Mouse (Mus musculus) urinary bladder, postnatal 4 days (tissue): Measurements from ENCODE around the gene AW209491.

Experiments used
- DNase-seq, 2 experiments: peaks; one replicate each; pipeline ENCODE4 v3.0.0; 2021 to 2022; ENCODE audit warnings: low spot score in 2 of 2

AW209491 gene

GRCm38 (mm10) chr13:14629726-14630641, at the start of gene AW209491:
TSS of gene AW209491 (plus strand) at chr13:14630154.
- DNase-seq, result peak; percentile 89 to 95

DNA sequence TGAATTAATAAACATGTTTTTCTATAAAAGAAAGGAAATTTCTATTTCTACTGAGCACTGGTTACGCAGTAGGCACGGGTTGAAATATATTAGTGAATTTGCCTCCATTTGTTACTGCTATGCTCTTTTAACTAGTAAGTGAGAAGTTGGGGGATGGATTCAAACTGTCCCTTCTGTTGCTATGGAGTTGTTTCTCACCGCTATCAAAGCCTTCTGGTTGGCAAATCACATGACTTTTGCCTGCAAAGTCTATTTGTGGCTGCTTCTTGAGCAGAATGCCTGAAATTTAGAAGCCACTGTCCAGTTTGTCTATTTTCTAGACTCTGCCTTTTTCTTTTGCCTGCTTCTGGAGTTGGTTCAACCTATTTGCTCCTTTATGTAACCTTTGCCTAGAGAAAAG, 49.6 kb upstream of the AW209491 start:
- no peak for DNase-seq

- DNase-seq, result no peak
Measured at GRCm38 (mm10) chr13:14602744-14603143, 27.2 kb upstream of the AW209491 start.

- no peak for DNase-seq
Measured at GRCm38 (mm10) chr13:14607616-14608015, 22.3 kb upstream of the AW209491 start.

DNA sequence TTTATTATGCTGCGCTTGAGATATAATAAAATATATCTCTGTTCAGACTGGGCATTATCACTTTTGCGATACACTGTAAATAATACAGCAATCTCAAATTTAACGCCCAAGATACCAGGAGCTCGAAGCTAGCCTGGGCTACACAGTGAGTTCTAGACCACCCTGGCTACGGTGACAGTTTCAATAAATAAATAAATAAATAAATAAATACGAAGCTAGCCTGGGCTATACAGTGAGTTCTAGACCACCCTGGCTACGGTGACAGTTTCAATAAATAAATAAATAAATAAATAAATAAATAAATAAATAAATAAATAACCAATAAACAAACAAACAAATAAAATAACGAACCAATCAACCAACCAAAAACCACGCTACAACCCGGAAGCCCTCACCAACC, 17.5 kb upstream of the AW209491 start:
- DNase-seq, result no peak

DNA sequence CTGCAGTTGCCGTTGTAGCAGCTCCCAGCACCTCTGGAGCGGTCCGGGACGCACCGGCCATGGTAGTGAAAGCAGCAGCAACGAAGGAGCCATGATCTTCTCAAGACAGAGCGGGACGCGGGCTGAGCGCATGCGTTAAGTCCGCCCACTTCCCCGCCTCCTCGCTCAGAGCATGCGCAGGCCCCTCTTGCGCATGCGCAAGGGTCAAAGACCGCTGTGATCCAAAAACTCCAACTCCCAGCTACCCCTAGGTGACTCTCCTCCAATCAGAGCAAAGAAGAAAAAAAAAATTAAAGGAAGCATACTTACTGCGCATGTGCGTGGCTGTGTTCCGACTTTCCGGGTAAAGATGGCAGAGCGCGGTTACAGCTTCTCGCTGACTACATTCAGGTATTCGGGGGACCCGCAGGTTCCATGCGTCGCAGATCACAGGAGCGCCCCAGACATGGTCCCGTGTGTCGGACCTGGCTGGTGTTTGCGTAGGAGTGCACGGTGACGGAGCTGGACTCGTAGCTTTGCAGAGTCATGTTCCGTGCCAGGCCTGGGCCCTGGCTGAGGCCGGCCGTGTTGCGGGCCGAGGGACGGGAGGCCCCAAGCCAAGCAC, 16.9 kb upstream of the AW209491 start, which contains the start of the genes Mrpl32 and Psma2:
Mrpl32 (minus strand) TSS at position 240 of the 604 bp plus-strand sequence.
Psma2 (plus strand) TSS at position 315 of the 604 bp plus-strand sequence.
- DNase-seq, result peak; percentile 96 to 98

DNA sequence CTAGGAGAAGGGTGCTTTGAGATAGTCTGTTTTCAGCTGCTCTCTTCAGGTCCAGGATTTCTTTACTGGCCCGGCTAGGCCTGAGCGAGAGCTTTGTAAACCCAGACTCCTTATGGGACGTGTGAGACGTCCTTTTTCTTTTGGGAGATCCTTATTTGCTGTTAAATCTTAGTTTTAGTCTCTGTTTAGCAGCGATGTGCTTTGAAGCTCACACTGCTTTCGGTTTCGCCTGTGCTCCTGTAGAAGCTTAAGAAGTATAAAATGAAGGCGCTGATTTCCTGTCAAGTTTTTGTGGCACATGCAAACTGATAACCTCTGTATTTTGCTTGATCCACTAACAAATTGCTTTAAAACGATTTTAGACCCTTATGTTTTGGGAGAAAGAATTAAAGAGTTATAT, 16.4 kb upstream of the AW209491 start:
- DNase-seq, result no peak

DNA sequence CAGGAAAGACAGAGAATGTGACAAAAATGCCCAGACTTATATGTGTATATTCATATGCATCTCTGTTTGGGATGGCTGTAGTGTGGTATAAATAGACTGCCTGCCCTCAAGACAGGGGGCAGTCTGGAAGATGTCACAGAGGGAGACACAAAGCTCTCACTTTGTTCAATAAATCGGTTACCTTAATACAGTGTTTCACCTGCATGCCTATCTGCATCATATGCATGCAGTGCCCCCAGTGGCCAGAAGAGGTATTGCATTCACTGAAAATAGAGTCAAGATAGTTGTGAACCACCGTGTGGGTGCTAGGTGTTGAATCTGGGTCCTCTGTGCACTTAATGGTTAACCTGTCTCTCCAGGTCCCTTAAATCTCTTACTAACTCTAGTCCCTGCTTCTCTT, 11.2 kb upstream of the AW209491 start:
- peak in 1 of 2 experiments; percentile 70 for DNase-seq

GRCm38 (mm10) chr13:14639998-14640397, 10.0 kb downstream of the AW209491 start:
- DNase-seq, result no peak

DNA sequence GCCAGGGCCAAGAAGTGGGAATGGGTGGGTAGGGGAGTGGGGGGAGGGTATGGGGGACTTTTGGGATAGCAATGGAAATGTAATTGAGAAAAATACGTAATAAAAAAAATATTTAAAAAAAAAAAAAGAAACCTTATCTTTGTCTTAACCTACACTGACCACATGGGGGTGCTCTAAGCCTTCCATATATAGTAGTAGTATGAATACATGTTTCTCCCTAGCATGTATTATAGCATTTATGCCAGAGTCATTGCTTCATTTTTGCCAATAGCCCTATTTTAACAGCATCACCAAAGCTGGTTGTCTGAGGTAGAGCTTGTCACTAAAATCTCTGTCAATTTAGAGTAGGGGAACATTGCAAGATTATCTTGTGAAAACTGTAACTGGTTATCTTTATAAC, 19.3 kb downstream of the AW209491 start:
- DNase-seq, result no peak

- DNase-seq, result no peak
Measured at GRCm38 (mm10) chr13:14667107-14667506, 37.2 kb downstream of the AW209491 start.

DNA sequence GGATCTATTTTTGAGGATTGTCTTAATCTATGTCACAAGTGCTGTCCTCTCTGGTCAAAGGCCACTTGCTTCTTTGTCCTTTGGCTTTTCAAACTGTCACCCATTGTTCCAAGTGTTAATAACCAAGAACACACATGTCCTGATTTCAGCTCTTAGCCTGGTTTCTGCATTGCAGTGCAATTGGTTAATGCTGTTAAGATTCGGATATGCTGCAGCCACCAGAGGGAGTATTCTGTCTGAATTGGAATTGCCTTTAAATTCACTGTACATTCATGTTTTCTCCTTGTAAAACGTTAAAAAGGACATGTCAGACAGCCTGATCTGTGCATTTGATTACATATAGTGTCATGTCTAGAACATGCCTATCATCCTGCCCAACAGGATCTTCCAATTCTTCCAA, 40.4 kb downstream of the AW209491 start:
- no peak for DNase-seq
